Mouse (Mus musculus) layer of hippocampus, adult 2 months (tissue): ENCODE results near the gene Ryr1. TPM values are rescaled to one million over a fixed set of nuclear protein-coding genes. Genes with fewer than 3 reads are reported as not detected.
A peak's percentile ranks its signal among the peaks of the same experiment; 100 is the strongest.

Experiments
- DNase-seq, 2 experiments: peaks; one replicate each; pipeline ENCODE4 v3.0.0; 2022; ENCODE audit warnings: low spot score in 2 of 2
- H3K27ac ChIP-seq: fragments of 200-600 bp; 2 replicates; pipeline ENCODE4 v1.8.1; 2022
- H3K4me3 ChIP-seq: fragments of 200-600 bp; 2 replicates; pipeline ENCODE4 v1.8.1; 2022; ENCODE audit warnings: mild to moderate bottlenecking
- CTCF ChIP-seq: fragments of 200-600 bp; conservative IDR thresholded peaks from 2 replicates; pipeline ENCODE4 v1.8.1; 2022; ENCODE audit warnings: antibody characterized with exemption, mild to moderate bottlenecking, moderate library complexity
- total RNA-seq, 2 experiments: library from RNA; stranded (reverse); gene quantifications; 2 replicates each; pipeline ENCODE4 v1.2.3; 2021

Gene Ryr1
- total RNA-seq, 2 experiments from 2014 or later, result 19.6 to 23.3 TPM

DNA sequence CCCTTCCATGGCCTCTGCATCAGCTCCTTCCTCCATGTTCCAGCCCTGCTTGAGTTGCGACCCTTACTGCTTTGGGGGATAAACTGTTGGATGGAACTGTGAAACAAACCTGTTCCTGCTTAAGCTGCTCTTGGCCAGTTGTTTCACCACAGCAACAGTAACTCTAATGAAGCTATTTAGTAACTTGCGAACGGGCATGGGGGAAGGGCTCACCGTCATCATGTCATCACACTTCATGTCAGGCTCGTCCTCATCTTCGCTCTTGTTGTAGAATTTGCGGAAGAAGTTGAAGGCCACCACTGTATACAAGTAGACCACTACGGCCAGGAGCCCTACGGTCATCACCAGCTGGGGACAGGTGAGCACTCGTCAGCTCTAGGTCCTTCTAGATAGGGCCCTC, 116.8 kb downstream of the Ryr1 start:
- Histone ChIP-seq H3K4me3 (no peak overlapping the region), H3K27ac (no peak overlapping the region)
- no peak for TF ChIP-seq CTCF
- no peak for DNase-seq

DNA sequence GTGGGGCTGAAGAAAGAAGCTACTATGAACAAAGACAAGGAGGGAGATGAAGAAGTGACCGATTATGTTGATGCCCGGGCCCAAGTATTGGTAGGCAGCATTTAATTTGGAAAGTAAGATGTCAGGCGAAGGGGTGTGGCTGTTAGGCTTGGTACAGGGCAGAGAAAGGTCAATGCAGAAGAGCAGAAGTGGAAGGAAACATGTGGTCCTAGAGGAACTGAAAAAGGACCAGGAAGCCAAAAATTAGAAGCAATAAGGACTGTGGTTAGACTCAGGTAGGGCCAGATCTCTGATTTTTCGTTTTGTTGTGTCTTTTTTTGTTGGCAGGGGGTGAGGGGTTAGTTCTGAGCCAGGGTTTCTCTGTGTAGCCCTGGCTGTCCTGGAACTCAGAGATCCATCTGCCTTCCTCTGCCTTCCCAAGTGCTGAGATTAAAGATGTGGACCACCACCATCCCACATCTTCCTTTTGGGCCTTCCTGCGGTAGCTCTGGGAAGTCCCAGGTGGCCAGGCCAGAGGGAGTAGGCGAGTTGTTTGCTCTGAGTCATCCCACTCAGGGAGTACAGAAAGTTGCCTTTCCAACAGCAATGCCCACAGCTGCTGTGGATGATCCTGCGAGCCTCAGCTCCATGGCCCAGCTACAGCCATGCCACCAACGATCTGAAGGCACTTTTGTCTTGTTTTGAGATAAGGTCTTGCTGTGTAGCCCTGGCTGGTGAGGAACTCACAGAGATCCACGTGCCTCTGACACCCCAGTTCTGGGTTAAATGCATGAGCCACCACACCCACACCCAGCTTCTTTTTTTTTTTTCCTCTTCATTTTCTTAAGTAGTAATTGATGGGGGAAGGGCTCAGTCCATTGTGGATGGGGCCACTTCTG, 117.5 kb downstream of the Ryr1 start:
- Histone ChIP-seq H3K27ac (no peak overlapping the region), H3K4me3 (no peak overlapping the region)
- no peak for DNase-seq
- TF ChIP-seq CTCF, result no peak

DNA sequence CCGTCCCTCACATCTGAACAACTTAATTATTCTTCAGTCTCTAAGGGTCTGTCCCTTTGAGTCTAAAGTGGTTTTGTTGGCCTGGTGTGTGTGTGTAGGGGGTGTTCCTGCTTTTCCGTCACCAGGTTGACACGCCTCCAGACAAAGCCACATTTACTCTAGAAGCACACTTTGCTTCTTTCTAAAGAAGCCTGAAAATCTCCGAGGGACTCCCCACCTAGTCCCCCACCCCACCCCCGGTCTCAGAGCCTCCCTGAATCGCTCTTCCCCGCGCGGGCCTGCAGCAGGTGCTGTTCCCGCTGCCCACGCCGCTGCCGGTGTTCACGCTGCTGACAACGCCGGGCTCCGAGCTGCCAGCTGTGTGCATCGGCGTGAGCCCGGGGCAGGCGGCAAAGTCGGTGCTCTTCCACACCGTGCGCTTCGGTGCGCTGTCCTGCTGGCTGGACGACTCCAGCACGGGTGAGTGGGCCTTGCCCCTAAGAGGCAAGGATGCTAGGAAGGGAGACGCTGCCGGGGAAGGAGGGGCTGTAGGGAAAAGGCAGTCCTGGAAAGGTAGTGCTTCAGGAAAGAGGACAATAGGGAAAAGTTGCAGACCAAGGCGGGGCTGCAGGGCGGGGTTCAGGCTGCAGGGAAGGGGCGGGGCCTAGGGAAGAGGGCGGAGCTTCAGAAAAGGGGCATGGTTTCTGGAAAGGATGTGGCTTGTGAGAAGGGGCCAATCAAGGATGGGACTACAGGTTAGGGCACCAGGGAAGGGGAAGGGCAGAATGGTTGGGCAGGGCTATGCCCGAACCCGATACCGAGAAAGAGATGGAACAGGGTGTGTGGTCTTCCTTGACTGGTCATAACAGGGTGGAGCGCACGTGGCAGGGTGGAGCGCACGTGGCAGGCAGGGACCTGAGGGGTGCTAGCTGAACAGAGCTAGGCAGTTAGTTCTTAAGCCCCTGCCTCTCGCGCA, 124.1 kb downstream of the Ryr1 start:
- peak in 1 of 2 experiments; percentile 35 for DNase-seq
- no peak for TF ChIP-seq CTCF
- H3K27ac ChIP-seq, result no peak overlapping the region
- H3K4me3 ChIP-seq, result peak overlapping the region; percentile 47

DNA sequence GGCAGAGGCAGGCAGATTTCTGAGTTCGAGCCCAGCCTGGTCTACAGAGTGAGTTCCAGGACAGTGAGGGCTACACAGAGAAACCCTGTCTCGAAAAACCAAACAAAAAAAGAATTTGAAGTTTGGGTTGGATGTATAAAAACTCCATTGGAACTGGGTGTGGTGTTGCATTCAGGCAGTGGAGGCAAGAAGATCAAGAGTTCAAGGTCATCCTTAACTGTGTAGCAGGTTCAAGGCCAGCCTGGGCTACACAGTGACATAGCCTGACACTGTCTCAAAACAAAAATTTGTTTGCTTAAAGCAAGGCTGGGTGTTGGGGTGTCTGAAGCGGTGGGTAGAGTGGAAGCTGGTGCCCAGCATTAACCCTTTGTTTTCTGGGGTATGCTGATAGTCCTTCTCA, 131.6 kb downstream of the Ryr1 start:
- no peak overlapping the region for H3K4me3 ChIP-seq
- H3K27ac ChIP-seq, result no peak overlapping the region
- no peak for DNase-seq
- no peak for TF ChIP-seq CTCF

DNA sequence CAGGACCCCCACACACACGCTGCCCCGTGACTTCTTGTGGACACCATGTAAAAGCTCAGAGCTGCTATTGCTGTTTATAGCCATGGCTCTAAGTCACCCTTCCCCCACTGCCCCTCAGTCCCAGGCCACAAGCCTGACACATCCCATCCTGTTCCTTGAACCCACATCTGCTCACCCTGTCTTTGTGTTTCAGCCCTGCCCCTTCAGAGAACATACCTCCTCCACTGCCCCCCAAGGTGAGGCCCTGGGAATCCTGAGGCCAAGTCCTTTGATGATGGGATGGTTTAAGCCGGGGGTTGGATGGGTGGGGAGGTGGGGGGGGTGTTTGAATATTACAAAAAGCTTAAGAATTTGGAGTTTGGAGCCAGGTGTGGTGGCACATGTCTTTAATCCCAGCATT, 132.0 kb downstream of the Ryr1 start:
- no peak for TF ChIP-seq CTCF
- H3K4me3 ChIP-seq, result no peak overlapping the region
- no peak for DNase-seq
- no peak overlapping the region for H3K27ac ChIP-seq

DNA sequence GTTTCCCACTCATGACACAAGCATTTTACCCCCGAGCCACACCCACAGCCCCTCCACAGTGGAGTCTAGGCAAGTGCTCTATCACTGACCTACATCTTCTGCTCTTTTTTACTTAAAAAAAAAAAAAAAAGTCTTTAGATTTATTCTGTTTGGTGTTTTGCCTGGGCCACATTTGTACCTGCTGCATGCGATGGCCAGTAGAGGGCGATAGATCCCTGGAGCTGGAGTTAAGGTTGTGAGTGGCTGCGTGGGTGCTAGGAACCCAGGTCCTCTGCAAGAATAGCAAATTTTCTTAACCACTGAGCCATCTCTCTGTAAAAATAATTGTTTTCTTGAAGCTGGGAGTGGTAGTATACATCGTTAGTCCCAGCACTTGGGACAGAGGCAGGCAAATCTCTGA, 133.4 kb downstream of the Ryr1 start:
- no peak for DNase-seq
- H3K4me3 ChIP-seq, result no peak overlapping the region
- TF ChIP-seq CTCF, result peak; percentile 61
- H3K27ac ChIP-seq, result no peak overlapping the region

DNA sequence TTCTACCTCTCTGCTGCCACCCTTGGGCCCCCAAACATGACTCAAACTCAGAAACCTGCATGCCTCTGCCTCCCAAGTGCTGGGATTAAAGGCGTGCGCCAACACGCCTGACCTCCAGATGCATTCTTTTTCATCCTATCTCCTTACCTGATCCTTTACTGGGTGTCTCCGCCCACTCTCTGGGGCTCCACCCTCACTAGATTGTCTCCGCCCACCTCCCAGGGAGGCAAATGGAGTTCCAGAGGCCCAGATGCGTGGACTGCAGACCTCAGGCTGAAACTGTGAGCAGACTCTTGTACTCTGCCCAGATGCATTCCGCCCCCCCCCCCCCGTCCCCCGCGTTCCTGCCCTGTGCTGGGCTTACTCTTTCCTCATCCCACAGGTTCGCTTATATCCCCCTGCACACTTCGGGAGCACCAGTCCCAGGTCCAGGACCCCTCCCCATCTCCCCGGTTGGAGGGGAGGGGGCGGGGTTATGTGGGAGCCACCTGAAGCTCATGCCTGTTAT, 134.2 kb downstream of the Ryr1 start:
- H3K27ac ChIP-seq, result no peak overlapping the region
- no peak for DNase-seq
- TF ChIP-seq CTCF, result no peak
- H3K4me3 ChIP-seq, result no peak overlapping the region

DNA sequence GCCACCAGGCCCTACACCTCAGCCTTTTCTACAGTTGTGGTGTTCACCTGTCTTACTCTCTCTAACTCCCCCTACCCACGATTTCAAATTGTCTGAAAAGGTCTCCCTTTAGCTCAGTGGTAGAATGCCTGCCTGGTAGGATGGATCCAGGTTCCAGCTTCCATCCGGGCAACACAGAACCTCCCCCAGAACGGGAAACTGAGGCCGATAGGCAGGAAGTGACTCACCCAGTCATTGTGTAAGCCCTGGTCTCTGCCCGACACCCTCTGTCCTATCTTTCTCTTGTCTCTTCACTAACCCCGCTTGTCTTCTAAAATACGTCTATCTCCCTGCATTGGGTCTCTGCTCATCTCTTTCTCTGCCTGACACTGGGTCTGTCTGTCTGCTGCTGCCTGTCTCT, 139.8 kb downstream of the Ryr1 start:
- TF ChIP-seq CTCF, result no peak
- Histone ChIP-seq H3K4me3 (no peak overlapping the region), H3K27ac (no peak overlapping the region)
- no peak for DNase-seq

DNA sequence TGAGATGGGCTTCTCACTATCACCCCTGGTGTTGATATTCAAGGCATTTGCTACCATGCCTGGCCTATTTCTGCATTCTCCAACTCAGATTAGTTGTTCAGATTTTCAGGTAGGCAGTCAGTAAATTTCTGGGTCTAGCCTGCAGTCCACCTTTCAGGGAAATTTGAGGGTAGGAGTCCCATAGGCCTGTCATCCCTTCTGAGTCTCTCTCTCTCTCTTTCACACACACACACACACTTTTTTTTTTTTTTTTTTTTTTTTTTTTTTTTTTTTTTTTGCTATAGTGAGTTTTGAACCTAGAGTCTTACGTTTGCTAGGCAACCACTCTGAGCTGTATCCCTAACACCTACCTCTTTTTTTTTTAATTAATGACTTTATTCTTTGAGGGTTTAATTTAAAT, 140.5 kb downstream of the Ryr1 start:
- no peak for DNase-seq
- no peak for TF ChIP-seq CTCF
- no peak overlapping the region for H3K4me3 ChIP-seq
- no peak overlapping the region for H3K27ac ChIP-seq

DNA sequence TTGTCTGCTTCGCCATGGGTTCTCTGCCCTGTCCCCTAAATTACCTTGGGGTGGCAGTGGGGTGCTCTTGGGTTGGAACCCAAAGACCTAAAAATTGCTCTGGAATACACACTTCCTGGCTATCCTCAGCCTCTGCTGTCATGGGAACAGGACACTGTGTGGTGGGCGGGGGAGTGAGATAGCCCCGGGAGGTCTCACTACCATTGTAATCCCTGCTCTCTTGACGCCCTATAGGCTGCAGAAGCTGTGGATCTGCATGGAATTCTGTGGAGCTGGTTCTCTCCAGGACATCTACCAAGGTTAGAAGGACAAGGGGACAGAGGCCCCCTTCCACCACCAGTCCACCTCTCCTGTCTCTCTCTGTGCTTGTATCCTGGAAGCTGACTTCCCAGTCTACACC, 141.1 kb downstream of the Ryr1 start:
- no peak overlapping the region for H3K27ac ChIP-seq
- no peak overlapping the region for H3K4me3 ChIP-seq
- DNase-seq, result no peak
- TF ChIP-seq CTCF, result no peak

DNA sequence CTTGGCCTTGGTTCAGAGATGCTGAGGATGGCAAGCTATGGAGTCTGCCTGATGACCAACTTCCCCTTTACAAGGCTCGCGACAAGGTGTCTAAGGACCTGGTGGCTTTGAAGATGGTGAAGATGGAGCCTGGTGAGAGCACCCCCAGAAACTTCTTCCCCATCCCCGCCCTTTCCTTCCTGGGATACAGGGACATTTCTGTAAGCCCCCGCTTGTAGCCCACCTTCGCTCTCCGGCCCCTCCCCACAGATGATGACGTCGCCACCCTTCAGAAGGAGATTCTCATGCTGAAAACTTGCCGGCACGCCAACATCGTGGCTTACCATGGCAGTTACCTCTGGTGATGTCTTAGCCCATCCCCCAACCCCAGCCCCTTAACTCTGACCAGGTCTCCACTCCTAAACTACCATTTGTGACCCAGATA, 141.8 kb downstream of the Ryr1 start:
- TF ChIP-seq CTCF, result no peak
- DNase-seq, result no peak
- no peak overlapping the region for H3K4me3 ChIP-seq
- H3K27ac ChIP-seq, result no peak overlapping the region

DNA sequence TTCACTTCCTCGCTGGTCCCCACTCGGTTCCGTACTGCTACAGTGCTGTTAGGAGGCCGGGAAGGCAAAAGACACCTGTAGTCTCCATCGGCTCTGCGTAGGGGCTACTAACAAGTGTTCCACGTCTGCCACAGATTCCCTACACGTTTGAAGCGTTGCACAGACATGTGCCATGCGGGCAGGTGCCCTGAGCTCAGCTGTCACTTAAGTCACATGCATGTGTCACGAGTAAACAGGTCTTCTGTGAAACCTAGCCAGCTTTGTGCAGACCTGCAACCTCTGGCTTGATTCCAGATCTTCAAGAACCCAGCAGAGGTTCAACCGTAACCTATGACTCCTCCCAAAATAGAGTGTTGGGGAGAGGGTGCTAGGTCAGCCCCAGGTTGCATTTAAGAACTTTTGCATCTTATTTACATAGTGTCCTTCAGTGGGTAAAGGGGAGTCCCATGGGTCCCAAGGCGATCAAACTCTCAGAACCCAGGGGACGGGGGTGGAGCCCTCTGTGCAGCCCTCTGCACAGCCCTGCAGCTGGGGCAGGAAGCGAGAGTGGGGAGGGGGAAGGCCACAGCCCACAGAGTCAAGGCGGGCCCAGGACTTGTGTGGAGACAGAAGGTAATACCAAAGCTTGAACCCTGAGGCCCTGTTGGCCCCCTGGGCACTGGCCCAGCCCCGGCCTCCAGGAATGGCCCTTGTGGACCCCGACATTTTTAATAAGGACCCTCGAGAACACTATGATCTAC, 142.5 kb downstream of the Ryr1 start:
- no peak for TF ChIP-seq CTCF
- Histone ChIP-seq H3K4me3 (peak overlapping the region; percentile 75), H3K27ac (peak overlapping the region; percentile 87)
- DNase-seq, result no peak
